ENCODE assay signal across 9 mouse cellular contexts in the genomic region with DNA sequence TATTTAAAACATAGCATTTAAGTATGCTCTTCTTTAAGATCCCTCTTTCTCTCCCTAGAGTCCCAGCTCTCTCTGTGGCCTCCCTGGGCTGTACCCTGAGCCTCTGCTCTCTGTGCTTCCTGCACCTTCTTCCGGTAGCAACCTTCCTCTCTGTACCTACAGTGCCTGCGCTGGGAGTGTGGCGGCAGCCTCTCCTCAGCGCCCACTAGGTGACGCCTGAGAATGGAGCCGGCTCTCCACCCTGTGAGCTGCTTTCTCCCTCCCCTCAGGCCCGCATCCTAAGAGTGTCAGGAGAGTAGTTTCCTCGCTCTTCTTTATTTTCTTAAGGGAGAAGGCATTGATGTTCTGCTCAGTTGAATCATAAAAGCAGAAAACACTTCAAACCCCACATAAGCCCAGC. TPM values are rescaled to one million over a fixed set of nuclear protein-coding genes. Genes with fewer than 3 reads are reported as not detected.
A peak's percentile ranks its signal among the peaks of the same experiment; 100 is the strongest.
DNase-seq lines count a peak whose midpoint lies in the region; ATAC-seq and TF ChIP-seq lines count a peak whose summit lies in the region.
"Had no signal": no experiment of that assay in that cellular context is flagged by ENCODE, and none has a peak within 500 bp of the region (broad histone marks: within the 10 kb centered on the region; RNA-seq: fewer than 3 reads in every experiment).

No protein-coding gene starts in this region.

- peak in 1 of 2 experiments; percentile 52; a peak in 2 of 4 replicates for TF ChIP-seq CTCF in CH12.LX (conservative IDR thresholded peaks at IDR 0.05 in 1 of 2, IDR thresholded peaks at IDR 0.05 in 1 of 2; ENCODE audit: low read depth in 2 of 2, low read length in 2 of 2)

- peak; percentile 30 for TF ChIP-seq RAD21 in CH12.LX (IDR thresholded peaks at IDR 0.05; ENCODE audit: low read depth, low read length)

- in situ Hi-C loops in CH12.LX (cut with MboI; ENCODE audit: low pct_ligation_motif_present, low pct_unique_long_range_greater_than_20kb, low sequenced_read_pairs), result no loop called here

- H3K4me2 ChIP-seq in forebrain, embryonic 11.5 days (ENCODE audit: low read depth, low read length, severe bottlenecking), result no peak overlapping the region
- H3K4me2 ChIP-seq in CH12.LX (ENCODE audit: insufficient read depth, low read depth, poor library complexity, severe bottlenecking), result no peak overlapping the region
- H3K4me2 ChIP-seq in embryonic facial prominence, embryonic 11.5 days (ENCODE audit: low read depth, low read length), result no peak overlapping the region
- H3K4me2 ChIP-seq: heart, embryonic 13.5 days had no signal

- no peak for ATAC-seq in forebrain, embryonic 11.5 days (replicated peaks; ENCODE audit: low FRiP score)
- ATAC-seq in embryonic facial prominence, embryonic 11.5 days (replicated peaks; ENCODE audit: insufficient number of reproducible peaks, low FRiP score, low TSS enrichment, low read depth), result no peak

- H3K4me3 ChIP-seq in forebrain, embryonic 11.5 days (ENCODE audit: low read depth, low read length), result no peak overlapping the region
- no peak overlapping the region for H3K4me3 ChIP-seq in forebrain, embryonic 10.5 days
- no peak overlapping the region for H3K4me3 ChIP-seq in CH12.LX (replicated peaks in 1 of 3; ENCODE audit: low read depth in 2 of 3, low read length in 2 of 3, poor library complexity in 1 of 3)
- no peak overlapping the region for H3K4me3 ChIP-seq in embryonic facial prominence, embryonic 11.5 days (ENCODE audit: low read depth, low read length)
- H3K4me3 ChIP-seq: heart, embryonic 13.5 days had no signal

- no peak for TF ChIP-seq POLR2A in CH12.LX (IDR thresholded peaks at IDR 0.05; ENCODE audit: low read depth, low read length)

- H3K9me3 ChIP-seq in forebrain, embryonic 11.5 days (ENCODE audit: control insufficient read depth, low read length), result no peaks in the 10 kb centered on the region
- H3K9me3 ChIP-seq in forebrain, embryonic 10.5 days, result no peaks in the 10 kb centered on the region
- no peaks in the 10 kb centered on the region for H3K9me3 ChIP-seq in CH12.LX (replicated peaks; ENCODE audit: low read length)
- no peaks in the 10 kb centered on the region for H3K9me3 ChIP-seq in embryonic facial prominence, embryonic 11.5 days (replicated peaks; ENCODE audit: control insufficient read depth, low read length)
- H3K9me3 ChIP-seq: heart, embryonic 13.5 days had no signal

- dilution Hi-C loops in CH12.LX (cut with MboI; ENCODE audit: extremely low pct_ligation_motif_present, extremely low pct_unique_long_range_greater_than_20kb, low sequenced_read_pairs), result no loop called here

- no peak overlapping the region for H3K27ac ChIP-seq in forebrain, embryonic 11.5 days (ENCODE audit: low read depth, low read length)
- no peak overlapping the region for H3K27ac ChIP-seq in forebrain, embryonic 10.5 days
- H3K27ac ChIP-seq in CH12.LX (ENCODE audit: insufficient read depth, low read depth), result no peak overlapping the region
- no peak overlapping the region for H3K27ac ChIP-seq in embryonic facial prominence, embryonic 11.5 days (replicated peaks; ENCODE audit: low read depth, low read length)
- H3K27ac ChIP-seq: heart, embryonic 13.5 days had no signal

- 10% methylated on average over 8 of the region's 8 CpGs for WGBS in forebrain, embryonic 11.5 days
- 9% methylated on average over 8 of the region's 8 CpGs for WGBS in forebrain, embryonic 10.5 days
- WGBS in embryonic facial prominence, embryonic 11.5 days, result 10% methylated on average over 8 of the region's 8 CpGs

- TF ChIP-seq EP300 in CH12.LX (IDR thresholded peaks at IDR 0.05; ENCODE audit: low read length), result no peak

- no peaks in the 10 kb centered on the region for H3K79me2 ChIP-seq in CH12.LX (replicated peaks; ENCODE audit: control insufficient read depth, extremely low read depth, insufficient read depth, poor library complexity, severe bottlenecking)

- peak; percentile 54 for DNase-seq in forebrain, embryonic 11.5 days (ENCODE audit: low spot score)
- no peak for DNase-seq in forebrain, embryonic 10.5 days (ENCODE audit: extremely low spot score, low spot score)
- DNase-seq in CH12.LX (ENCODE audit: extremely low read depth), result no peak
- peak; percentile 52 for DNase-seq in embryonic facial prominence, embryonic 11.5 days (ENCODE audit: low spot score)
- DNase-seq in kidney, adult 18-20 months, result peak; percentile 18
- DNase-seq in left cerebral cortex, postnatal 36 days (ENCODE audit: low spot score in 2 of 2), result peak; percentile 19 to 37
- DNase-seq in right cerebral cortex, postnatal 14 days, result peak; percentile 56
- DNase-seq in spleen, postnatal 4 days (ENCODE audit: low spot score in 2 of 2), result no peak

- no peaks in the 10 kb centered on the region for H3K27me3 ChIP-seq in forebrain, embryonic 11.5 days (ENCODE audit: control insufficient read depth, insufficient read depth, low read length)
- no peaks in the 10 kb centered on the region for H3K27me3 ChIP-seq in forebrain, embryonic 10.5 days (ENCODE audit: poor library complexity, severe bottlenecking)
- no peaks in the 10 kb centered on the region for H3K27me3 ChIP-seq in CH12.LX (replicated peaks)
- no peaks in the 10 kb centered on the region for H3K27me3 ChIP-seq in embryonic facial prominence, embryonic 11.5 days (ENCODE audit: control insufficient read depth, insufficient read depth, low read length)
- H3K27me3 ChIP-seq: heart, embryonic 13.5 days had no signal

- no peaks in the 10 kb centered on the region for H3K4me1 ChIP-seq in forebrain, embryonic 11.5 days (replicated peaks; ENCODE audit: control insufficient read depth, insufficient read depth, low read length)
- peaks cover 3% of the 10 kb centered on the region; the same call in 1 of the 2 replicates for H3K4me1 ChIP-seq in forebrain, embryonic 10.5 days
- no peaks in the 10 kb centered on the region for H3K4me1 ChIP-seq in CH12.LX (ENCODE audit: control insufficient read depth in 1 of 2, insufficient read depth in 2 of 2)
- no peaks in the 10 kb centered on the region for H3K4me1 ChIP-seq in embryonic facial prominence, embryonic 11.5 days (ENCODE audit: control insufficient read depth, insufficient read depth, low read length)
- H3K4me1 ChIP-seq: heart, embryonic 13.5 days had no signal

- intact Hi-C loops in left cerebral cortex, postnatal 36 days (cut with DNase I), result loop anchor here (10.0 kb wide), 1 partner anchor 471 kb away; no protein-coding TSS in a partner anchor

- H3K9ac ChIP-seq in forebrain, embryonic 11.5 days (ENCODE audit: low read length), result no peak overlapping the region
- no peak overlapping the region for H3K9ac ChIP-seq in CH12.LX (ENCODE audit: insufficient read depth, low read depth)
- no peak overlapping the region for H3K9ac ChIP-seq in embryonic facial prominence, embryonic 11.5 days (replicated peaks; ENCODE audit: low read length)
- H3K9ac ChIP-seq: heart, embryonic 13.5 days had no signal

- no peaks in the 10 kb centered on the region for H3K36me3 ChIP-seq in forebrain, embryonic 11.5 days (ENCODE audit: control insufficient read depth, insufficient read depth, low read length)
- H3K36me3 ChIP-seq in forebrain, embryonic 10.5 days (replicated peaks), result no peaks in the 10 kb centered on the region
- H3K36me3 ChIP-seq in CH12.LX (replicated peaks in 1 of 2; ENCODE audit: control insufficient read depth in 1 of 2, insufficient read depth in 1 of 2, low read length in 1 of 2), result no peaks in the 10 kb centered on the region
- H3K36me3 ChIP-seq in embryonic facial prominence, embryonic 11.5 days (replicated peaks; ENCODE audit: control insufficient read depth, insufficient read depth, low read depth, low read length), result no peaks in the 10 kb centered on the region
- H3K36me3 ChIP-seq: heart, embryonic 13.5 days had no signal

TF ChIP-seq in CH12.LX, 34 proteins besides CTCF, POLR2A, EP300 and RAD21:
- TF ChIP-seq POLR2AphosphoS2 (IDR thresholded peaks at IDR 0.05; ENCODE audit: low read depth, low read length) (no peak), NRF1 (IDR thresholded peaks at IDR 0.05; ENCODE audit: low read depth, low read length) (no peak), BHLHE40 (IDR thresholded peaks at IDR 0.05; ENCODE audit: low read depth, low read length) (no peak), UBTF (IDR thresholded peaks at IDR 0.05; ENCODE audit: low read depth, low read length) (no peak), JUN (IDR thresholded peaks at IDR 0.05; ENCODE audit: insufficient read depth, low read depth, low read length) (no peak), ZC3H11A (IDR thresholded peaks at IDR 0.05; ENCODE audit: low read depth, low read length) (no peak), MAX (IDR thresholded peaks at IDR 0.05; ENCODE audit: low read length) (no peak), SMC3 (IDR thresholded peaks at IDR 0.05; ENCODE audit: low read depth, low read length) (peak; percentile 53)

RNA-seq across cellular contexts. Expression of gene Dmrt2, which starts 41.2 kb away (rescaled TPM):
- 0.41 and 0.48 TPM in 2 replicates for polyA plus RNA-seq in forebrain, embryonic 11.5 days (2014; fragmentation: Nextera tagmentation; extraction: Ambion mirVana)
- polyA plus RNA-seq in forebrain, embryonic 10.5 days (2016; fragmentation: Nextera tagmentation; extraction: Ambion mirVana), result 0.06 and 0.39 TPM in 2 replicates
- not detected in 2 replicates for total RNA-seq in CH12.LX (2012; rRNA removed)
- not detected in 2 replicates for total RNA-seq in CH12.LX (2014; rRNA removed)
- polyA plus RNA-seq in CH12.LX (2012; ENCODE audit: insufficient read length, low read depth), result not detected in 2 replicates
- 6.1 and 7.4 TPM in 2 replicates for polyA plus RNA-seq in embryonic facial prominence, embryonic 11.5 days (2014; fragmentation: Nextera tagmentation; extraction: Ambion mirVana)
- total RNA-seq in left cerebral cortex, postnatal 36 days (2021), result 1 to 10 TPM; 1.7 to 1.9 TPM

Comparison
In these comparisons a context has a peak if more than half of its experiments do, and no peak if none do; other contexts are left out.
1. DNase-seq: peak in forebrain, embryonic 11.5 days (single experiment), embryonic facial prominence, embryonic 11.5 days (single experiment), kidney, adult 18-20 months (single experiment), left cerebral cortex, postnatal 36 days (2 of 2) and right cerebral cortex, postnatal 14 days (single experiment); none in forebrain, embryonic 10.5 days (single experiment), CH12.LX (single experiment) and spleen, postnatal 4 days (0 of 2).